Mouse (Mus musculus) adrenal gland, postnatal 4 days (tissue): Measurements from ENCODE around the gene Dpf3. TPM values are rescaled to one million over a fixed set of nuclear protein-coding genes. Genes with fewer than 3 reads are reported as not detected.
A peak's percentile ranks its signal among the peaks of the same experiment; 100 is the strongest.

Experiments
- DNase-seq, 2 experiments: peaks; one replicate each; pipeline ENCODE4 v3.0.0; 2021 to 2022; ENCODE audit warnings: low spot score in 2 of 2, mixed read lengths in 2 of 2
- total RNA-seq, 2 experiments: library from RNA; stranded (reverse); gene quantifications; 2 replicates each; pipeline ENCODE4 v1.2.3; 2021

Gene Dpf3
- total RNA-seq, 2 experiments from 2014 or later = 9.4 to 10.5 TPM

DNA sequence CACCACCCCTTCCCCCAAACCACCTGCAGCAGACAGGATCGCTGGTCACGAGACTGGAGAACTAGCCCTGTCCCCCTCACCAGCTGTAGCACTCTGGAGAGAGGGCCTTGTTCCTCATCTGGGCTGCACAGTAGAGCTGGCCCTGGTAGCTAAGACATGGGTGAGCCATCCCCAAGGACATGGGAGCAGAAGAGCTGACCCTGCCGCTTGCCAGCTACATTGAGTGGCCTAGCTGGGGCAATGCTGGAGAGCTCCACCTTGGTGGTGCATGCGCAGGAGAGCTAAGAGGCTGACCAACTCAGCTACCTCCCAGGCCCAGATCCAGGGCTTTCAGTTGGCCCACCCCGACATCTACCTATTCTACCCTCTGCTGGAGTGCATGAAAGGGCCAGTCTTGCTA, 67.2 kb downstream of the Dpf3 start:
- no peak for DNase-seq

DNA sequence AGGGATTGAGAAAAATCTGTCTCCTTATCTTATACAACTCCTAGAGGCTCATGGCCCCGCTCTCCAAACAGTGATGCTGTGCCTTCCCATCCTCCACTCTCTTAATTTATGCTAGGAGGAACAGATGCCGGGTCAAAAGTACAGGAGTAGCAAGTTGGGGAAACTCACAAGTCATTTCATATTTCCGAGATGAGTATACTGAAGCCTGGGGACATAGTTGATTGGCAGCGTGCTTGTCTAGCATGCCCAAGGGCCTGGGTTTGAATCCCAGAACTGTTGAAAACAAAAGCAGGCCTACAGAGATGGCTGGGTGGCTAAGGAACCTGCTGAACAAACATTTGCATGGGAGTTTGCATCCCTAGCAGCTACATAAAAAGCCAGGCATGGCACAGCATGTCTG, 72.3 kb downstream of the Dpf3 start:
- no peak for DNase-seq

DNA sequence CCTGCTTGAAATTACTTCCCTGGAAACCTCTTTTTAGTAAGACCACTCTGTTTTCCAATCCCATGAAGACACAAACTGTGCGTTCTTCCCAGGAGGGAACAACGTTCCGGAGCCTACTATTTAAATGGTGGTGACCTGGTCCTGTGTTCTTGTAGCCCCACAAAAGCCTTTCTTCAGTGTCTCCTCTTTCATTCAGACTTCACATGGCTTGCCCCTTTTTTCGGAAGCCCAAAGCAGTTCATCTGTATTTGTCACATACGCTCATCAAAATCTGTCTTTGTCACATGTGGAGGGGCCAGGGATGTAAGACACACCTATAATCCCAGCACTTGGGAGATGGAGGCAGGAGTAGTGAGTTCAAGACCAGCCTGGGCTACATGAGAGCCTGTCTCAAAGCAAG, 73.8 kb downstream of the Dpf3 start:
- no peak for DNase-seq

DNA sequence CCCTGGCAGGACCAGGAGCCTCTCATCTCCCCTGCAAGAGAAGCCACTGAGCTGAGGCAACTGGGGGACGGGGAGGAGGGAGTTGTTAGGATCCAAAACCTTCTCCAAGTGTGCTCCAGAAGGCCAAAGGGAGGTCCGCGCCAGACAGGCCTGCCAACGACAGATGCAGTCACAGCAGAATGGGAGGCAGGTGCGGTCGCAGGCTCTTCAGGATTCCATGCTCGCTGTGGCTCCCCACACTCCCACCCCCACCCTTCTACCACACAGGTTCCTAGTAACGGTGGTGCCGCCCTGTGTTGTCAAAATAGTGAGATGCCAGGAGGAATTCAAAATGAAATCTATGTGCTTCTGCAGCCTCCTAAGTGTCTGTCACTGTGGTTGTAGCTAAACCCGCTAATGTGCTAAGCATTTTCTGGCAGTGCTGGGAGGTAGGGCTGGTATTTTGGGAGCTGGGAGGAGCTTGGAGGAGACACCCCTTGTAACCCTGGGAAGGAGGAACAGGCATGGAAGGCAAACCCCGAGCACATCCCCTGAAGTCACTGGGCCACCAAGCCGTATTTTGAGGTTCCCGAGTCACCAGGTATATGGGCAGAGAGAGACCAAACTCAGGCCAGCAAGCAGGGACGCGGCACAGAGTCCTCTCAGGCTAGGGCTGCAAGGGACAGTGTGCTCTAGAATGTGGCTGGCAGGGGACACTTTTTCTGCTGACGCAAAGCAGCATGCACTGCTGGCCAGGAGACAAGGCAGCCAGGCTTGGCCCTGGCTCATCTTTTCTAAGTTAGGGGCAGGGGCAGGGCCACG, 75.6 kb downstream of the Dpf3 start:
- no peak for DNase-seq

DNA sequence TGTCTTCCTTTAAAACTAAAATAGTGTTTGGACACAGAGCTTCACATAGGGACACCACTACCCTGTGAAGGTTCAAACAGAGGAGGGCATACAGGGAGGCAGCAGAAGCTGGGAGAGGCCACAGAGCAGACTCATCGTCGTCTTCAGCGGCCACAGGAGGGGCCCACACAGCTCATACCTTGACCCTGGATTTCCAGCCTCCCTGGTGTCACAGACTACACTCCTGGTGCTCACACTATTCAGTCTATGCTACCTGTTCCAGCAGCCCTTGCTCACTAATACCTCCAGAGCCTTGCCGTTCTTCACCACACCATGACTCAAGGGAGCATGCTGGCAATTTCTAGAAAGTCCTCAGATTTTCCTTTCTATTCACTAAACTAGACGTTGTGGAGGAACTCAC, 76.5 kb downstream of the Dpf3 start:
- no peak for DNase-seq

DNA sequence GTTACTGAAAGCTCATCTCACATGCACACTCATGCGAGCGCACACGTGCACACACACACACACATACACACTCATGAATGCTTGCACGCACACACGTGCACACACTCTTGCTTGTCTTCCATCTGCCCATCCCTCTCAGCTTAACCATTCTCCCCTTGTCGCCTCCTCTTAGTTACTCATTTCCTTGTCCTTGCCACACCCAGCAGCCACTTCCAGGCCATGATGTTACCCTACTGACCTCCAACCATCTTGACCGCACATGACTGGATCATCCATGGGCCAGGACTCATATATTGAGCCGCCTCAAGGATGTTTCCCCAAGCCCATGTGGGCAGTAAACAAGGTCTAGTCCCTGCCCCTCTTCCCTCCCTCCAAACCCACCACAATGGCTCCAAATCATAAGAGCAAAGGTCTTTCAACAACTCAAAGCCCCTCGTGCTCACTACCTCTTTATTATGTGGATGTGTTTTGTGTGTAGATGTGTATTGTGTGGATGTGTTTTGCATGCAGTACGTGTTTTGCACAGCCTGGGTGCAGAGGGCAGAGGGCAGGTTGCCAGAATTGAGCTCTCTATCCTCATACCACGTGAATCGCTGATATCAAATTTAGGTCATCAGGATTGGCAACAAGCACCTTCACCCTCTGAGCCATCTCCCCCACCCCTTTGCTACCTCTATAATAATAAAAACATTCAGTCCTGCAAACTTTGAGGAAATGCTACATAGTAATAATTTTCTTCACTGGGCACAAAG, 82.0 kb downstream of the Dpf3 start:
- no peak for DNase-seq

DNA sequence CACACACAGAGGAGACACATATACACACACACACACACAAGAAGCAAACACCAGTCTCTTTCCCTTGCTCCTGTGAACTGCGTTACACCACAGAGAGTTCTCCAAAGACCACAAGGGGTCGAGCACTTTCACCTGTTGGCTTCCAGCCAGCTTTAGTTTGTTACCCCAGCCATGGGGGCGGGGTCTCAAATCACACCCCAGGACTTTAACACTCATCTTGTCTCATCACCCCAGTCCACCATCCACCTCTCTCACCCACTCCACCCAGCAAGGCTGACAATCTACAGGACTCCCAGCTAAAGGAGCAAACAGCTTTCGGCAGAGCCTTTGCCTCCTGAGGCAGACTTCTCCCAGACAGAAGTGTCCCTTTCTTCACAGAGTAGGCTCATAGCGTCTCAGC, 85.2 kb downstream of the Dpf3 start:
- no peak for DNase-seq

DNA sequence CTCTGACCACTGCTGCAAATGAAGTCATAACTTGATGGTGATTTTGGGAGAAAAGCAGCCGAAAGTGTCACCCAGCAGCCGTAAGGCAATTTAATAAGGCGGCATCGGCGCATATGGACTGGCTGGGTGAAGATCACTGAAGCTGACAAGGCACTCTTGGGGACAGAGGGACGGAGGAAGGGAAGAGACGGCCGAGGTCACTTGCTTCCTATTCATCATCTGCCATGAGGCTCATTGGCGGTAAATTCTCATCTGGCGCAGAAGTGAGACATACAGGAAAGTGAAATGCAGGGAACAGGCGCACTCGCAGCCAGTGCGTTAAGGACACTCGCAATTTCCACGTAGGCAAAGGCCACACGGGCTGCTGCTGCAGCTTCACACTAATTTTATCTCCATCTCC, 95.5 kb downstream of the Dpf3 start:
- DNase-seq = no peak

DNA sequence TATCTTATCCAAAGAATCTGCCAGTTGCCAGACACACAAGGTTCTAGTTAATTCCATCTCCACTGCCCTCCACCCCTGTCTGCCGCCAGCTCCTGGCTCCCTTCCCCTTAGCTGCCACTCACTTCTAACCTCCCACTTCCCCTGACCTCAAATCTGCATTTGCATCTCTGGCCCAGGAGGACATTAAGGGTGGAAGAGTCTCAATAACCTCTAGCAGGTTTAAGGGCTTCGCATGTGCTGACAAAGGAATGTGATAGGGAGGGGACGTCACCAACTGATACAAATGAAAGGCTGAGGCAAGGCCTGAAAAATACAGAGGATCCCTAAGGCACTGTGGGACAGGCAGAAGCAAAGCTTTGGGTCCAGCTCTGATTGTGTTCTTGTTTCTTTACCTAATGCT, 100.0 kb downstream of the Dpf3 start:
- no peak for DNase-seq

DNA sequence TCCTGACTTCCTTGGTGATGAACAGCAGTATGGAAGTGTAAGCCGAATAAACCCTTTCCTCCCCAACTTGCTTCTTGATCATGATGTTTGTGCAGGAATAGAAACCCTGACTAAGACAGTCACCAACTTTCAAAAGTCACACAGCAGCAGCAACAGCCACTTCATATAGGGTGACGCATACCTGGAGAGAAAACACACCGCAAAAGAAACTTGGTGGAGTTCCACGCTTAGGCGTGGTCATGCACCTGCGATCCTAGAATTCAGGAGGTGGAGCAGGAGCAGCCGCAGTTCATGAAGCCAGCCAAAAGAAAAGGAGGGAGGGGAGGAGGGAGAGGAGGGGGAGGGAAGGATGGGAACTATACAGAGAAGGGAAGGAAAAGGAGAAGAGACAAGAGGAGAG, 106.4 kb downstream of the Dpf3 start:
- no peak for DNase-seq

DNA sequence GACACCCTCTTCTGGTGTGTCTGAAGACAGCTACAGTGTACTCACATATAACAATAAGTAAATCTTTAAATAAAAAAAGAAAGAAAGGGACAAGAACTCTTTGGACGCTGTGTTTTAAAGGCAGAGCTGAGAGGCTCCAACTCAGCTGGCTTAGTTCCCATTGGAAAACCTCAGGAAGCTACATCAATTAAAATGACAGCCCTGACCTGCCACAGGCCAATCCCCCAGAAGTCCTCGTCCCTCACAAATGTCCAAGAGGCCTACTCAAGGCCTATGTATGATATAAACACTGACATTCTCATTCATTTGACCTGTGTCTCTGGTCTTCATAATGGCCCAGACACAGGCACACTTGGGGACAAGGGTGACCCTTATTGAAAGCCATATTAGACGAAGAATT, 107.5 kb downstream of the Dpf3 start:
- DNase-seq = peak in 1 of 2 experiments; percentile 14

DNA sequence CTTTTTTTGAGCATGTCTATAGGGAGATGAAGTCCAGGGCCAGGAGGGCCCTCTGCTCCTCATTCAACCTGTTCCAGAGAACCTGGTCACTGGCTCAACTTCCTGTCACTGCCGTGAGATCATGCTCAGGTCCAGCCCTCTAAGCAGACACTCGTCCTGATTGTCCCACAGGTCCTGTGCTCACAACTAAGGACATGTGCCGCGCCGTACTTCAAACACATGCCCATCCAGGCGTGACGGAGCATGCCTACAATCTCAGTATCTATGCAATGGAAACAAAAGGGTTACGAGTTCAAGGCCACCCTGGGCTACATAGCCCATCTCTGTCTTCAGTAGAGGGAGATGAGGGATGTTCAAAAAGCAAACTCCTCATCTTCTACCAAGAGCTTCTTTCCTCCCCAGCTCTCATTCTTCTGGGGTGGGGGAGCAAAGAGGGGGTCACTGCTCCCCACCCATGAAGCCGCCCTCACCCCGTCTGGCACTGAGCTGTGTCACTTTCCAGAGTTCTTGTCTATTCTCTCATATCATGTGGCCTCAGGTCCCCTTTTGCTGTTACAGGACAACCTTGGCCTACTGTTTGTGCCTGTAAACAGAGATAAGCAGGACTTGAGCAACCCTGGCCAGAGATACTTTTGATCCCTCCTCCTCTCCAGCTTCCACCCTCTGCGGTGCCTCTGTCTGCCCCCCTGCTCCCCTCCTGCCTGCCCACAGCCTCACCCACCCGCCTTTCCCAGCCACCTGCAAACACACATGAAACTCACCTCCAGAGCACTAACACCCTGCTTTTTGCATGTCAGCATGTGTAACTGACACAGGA, 112.3 kb downstream of the Dpf3 start:
- peak in 1 of 2 experiments; percentile 21 for DNase-seq

DNA sequence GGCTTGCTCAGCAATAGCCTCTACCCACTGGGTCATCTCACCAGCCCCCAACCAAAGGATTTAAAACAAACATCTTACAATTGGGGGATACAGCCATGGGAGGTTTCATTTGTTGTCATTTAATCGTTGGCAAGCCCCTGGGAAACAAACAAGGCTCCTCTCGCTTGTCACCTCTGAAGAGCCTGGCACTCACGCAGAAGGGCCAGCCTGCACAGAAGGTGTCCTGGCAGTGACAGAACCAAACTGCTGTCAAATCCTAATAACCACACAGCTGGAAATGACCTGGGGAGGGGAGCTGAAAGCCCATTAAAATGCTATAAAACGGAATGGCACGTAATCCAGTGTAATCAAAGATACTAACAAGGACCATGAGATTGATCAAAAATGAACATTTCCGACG, 114.4 kb downstream of the Dpf3 start:
- no peak for DNase-seq

DNA sequence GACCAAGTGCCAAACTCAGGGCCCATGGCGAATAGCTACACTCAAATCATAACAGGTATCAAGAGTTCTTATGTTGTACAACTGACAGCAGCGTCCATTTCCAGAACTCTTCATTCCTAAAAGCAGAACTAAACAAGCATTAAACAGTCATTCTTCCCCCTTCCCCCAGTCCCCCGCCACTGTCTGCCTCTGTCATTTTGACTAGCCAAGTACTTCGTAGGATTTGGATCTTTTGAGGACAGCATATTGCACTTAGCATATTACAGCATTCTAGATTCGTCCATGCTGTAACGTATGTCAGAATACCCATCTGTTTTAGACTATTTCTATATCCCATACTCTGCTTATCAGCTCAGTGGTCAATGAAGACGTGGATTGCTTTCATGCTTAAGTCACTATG, 115.2 kb downstream of the Dpf3 start:
- no peak for DNase-seq

DNA sequence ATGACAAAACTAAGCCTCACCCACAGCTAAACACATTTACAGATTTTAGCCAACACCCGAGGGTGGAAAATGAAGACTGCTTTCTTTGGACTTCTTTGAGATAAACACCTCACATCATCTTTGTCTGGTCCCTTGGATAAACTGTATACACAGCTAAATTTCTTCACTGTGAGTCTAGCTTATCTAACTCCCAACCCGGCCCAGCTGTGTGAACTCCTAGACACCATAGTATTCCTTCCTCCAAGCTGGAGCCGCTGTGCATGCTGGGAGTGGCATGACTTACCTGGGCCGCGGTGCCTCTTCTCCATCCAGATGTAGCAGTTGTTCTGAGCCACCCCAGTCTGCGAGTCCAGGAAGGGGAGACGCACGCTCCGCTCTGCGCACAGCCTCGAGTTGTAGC, 117.3 kb downstream of the Dpf3 start:
- DNase-seq = no peak

DNA sequence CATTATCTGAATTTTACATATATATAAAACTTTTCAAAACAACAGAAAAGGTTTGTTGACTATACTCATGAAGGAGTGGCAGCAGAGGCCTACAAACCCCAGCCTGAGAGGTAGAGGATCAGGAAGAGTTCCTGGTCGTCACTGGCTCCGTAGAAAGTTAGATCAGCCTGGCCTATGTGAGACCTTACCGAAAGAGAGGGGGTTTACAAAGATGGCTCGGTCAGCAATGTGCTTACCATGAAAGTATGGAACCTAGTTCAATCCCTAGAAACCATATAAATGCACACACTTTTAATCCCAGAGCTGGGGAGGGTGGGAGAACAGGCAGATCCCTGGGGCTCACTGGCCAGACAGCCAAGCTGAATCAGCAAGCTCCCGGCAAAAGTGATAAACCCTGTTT, 118.1 kb downstream of the Dpf3 start:
- no peak for DNase-seq

DNA sequence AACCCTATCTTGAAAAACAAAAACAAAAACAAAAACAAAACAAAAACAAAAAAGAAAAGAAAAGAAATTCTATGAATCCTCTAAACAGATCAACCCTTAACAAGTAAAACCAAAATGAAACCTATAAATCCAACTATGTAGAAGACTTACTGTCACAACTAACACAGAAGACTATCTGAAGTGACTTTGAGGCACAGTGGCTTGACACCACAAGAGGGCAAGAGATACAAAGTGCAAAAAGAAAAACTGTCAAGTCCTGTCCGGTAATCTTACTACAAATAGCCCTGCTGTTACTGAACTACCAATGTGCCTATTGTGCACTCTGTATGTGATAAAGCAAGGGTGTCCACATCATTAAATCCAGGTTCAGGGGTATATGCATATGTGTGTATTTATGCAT, 120.0 kb downstream of the Dpf3 start:
- DNase-seq = no peak

DNA sequence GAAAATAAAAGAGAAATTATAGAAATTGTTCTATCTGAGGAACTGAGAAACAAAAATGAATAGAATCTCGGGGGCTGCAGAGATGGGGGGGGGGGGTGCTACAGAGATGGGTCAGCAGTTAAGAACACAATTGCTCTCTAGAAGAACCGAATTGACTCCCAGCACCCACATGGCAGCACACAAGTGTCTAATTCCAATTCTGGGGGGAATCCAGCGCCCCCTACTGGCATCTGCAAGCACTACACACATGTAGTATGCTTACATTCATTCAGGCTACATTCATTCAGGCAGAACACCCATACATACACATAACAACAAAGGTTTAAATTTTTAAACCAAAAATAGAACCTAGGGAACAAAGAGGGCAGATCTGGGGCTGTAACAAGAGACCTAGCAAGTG, 122.7 kb downstream of the Dpf3 start:
- no peak for DNase-seq

DNA sequence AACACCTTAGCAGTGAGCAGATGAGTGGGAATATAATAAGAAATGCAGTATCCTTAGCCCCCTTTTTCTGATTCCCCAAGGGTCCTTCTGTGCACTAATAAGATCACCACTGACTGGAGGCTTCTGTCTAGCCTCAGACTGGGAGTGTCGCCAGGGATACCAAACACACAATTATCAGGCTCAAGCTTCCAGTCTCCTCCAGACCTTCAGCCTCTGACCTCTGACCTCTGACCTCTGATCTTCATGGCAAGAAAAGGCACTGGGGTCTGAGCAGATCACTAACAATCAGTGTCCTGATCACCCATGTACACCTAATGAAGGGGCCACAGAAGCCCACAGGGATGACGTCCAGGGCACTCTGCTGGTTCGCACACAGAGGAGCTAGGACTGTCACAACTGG, 125.7 kb downstream of the Dpf3 start:
- DNase-seq = no peak

DNA sequence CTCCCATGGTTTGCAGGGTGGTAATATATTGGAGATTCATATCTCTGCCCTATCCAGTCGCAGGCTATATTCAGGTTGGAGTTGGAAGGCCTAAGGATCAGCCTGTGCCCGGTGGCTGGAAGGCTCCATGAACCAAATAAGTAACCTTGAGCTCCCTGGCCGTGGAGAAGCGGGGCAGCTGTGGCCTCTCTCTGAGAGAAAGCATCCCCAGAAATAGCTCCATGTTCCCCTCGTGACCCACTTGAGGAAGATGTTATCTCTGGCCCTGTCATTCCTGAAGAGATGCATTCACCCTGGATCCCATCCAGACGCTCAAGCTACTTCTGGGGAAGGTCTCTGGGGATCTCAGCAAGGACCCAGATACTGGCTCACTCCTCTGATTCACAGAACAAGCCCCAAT, 134.9 kb downstream of the Dpf3 start:
- no peak for DNase-seq

DNA sequence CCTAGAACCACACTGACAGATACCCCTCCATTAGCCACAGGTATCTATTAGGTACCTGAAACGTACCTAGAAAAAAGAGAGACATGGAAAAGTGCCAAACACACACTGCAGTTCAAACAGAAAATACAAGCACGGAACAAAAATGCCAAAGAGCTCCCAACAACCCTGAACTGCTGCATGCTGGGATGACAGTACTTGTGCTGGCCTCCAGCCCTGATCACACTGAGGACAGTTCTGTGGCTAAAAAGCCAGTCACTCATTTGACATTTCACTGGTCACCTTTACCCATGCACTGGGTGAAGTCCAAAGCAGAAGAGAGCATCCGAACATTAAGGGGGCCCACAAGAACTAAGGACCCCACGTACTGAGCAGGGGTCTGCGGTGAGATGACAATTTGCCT, 137.8 kb downstream of the Dpf3 start:
- no peak for DNase-seq

DNA sequence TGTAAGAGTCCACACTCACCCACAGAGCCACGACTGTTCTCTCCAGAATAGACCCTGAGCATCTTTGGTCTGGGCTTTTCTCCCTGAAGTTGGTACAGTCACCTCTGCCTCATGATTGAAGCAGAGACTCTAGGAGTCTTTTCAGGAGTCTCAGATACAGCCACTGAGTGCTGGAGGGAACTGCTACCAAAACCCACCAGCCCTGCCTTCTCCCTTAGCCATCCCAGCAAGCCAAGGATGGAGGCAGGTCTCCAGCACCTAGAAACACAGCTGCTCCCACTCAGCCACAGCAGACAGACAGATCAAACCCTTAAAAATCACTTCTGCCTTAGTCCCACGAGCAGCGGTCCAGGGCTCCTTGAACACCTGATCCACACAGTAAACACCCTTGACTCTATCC, 139.3 kb downstream of the Dpf3 start:
- DNase-seq = no peak
